Comparison of ENCODE assay signal across 9 mouse cellular contexts in the genomic region with DNA sequence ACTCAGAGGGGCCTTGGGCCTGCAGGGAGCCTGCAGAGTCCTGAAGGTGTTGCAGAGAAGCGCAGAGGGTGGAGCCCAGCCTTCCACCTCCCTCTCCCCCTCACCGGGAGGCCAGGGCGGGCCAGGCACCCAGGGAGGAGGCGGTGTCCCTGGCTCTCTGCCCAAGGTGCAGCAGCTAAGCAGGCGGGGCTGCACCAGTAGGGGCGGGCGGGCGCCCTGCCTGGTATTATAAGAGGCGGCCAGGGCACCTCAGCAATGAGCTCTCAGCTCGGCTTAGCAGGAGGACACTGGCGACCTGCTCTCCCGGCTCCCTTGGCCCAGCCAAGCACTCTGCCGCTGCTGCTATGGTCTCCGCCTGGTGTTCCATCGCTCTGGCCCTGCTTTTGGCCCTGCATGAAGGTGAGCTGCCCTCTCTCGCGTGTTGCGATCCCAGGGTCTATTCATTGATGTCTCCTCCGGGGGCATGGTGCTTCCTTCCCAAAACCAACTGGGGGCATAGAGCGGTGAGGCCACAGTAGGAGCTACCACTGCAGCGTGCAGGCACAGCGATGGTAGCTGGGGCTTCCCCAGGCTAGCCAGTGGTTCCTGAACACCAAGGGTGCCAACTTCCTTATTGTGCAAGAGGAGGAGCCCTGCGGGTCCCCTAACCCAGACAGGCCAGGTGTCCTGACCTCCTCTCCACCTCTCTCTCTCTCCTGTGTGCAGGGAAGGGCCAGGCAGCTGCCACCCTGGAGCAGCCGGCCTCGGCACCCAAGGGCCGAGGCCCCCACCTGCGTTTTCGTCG. TPM values are rescaled to one million over a fixed set of nuclear protein-coding genes. Genes with fewer than 3 reads are reported as not detected.
DNase-seq lines count a peak whose midpoint lies in the region; ATAC-seq and TF ChIP-seq lines count a peak whose summit lies in the region.
"Had no signal": no experiment of that assay in that cellular context is flagged by ENCODE, and none has a peak within 500 bp of the region (broad histone marks: within the 10 kb centered on the region; RNA-seq: fewer than 3 reads in every experiment).

A gene (plus strand): TSS at position 41 of the 784 bp plus-strand sequence.

- no peaks in the 10 kb centered on the region for H3K27me3 ChIP-seq in heart, adult 2 months (ENCODE audit: control insufficient read depth, insufficient read depth, low read length)
- no peaks in the 10 kb centered on the region; the same call in 1 of the 2 replicates for H3K27me3 ChIP-seq in kidney, embryonic 14.5 days (ENCODE audit: control insufficient read depth, insufficient read depth, low read length)
- H3K27me3 ChIP-seq in hindbrain, embryonic 11.5 days (ENCODE audit: control insufficient read depth, insufficient read depth, low read length): peaks cover 6% of the 10 kb centered on the region; the same call in 1 of the 2 replicates

- H3K79me2 ChIP-seq in heart, adult 2 months (replicated peaks; ENCODE audit: control insufficient read depth, insufficient read depth, low read length): no peaks in the 10 kb centered on the region

- peak; percentile 78 for ATAC-seq in kidney, embryonic 14.5 days (ENCODE audit: low FRiP score, low TSS enrichment)
- 0 out of 2 replicates have a peak, but pooled peaks have one; percentile 56 for ATAC-seq in megakaryocyte, adult 5-6 weeks (ENCODE audit: poor library complexity, severe bottlenecking)
- ATAC-seq in hindbrain, embryonic 11.5 days (ENCODE audit: low FRiP score): no peak

- H3K9me3 ChIP-seq in kidney, embryonic 14.5 days (ENCODE audit: control insufficient read depth, low read length): no peaks in the 10 kb centered on the region
- H3K9me3 ChIP-seq in hindbrain, embryonic 11.5 days (ENCODE audit: control insufficient read depth, low read length): no peaks in the 10 kb centered on the region

- TF ChIP-seq POLR2A in heart, adult 2 months (IDR thresholded peaks at IDR 0.05; ENCODE audit: insufficient read depth, low read depth, low read length): peak; percentile 50; the same call in 1 of the 2 replicates

- whole genome bisulfite sequencing in heart, adult 2 months: 38% methylated on average over 29 of the region's 29 CpGs
- WGBS in kidney, embryonic 14.5 days: 38% methylated on average over 29 of the region's 29 CpGs
- 38% methylated on average over 29 of the region's 29 CpGs for WGBS in hindbrain, embryonic 11.5 days

- no peaks in the 10 kb centered on the region for H3K36me3 ChIP-seq in heart, adult 2 months (ENCODE audit: control insufficient read depth, insufficient read depth, low read length)
- H3K36me3 ChIP-seq in kidney, embryonic 14.5 days (ENCODE audit: control insufficient read depth, insufficient read depth, low read length): no peaks in the 10 kb centered on the region
- no peaks in the 10 kb centered on the region for H3K36me3 ChIP-seq in hindbrain, embryonic 11.5 days (ENCODE audit: control insufficient read depth, insufficient read depth, low read length)

- peaks cover 6% of the 10 kb centered on the region for H3K4me1 ChIP-seq in heart, adult 2 months (ENCODE audit: control insufficient read depth, insufficient read depth, low read length)
- peaks cover 8% of the 10 kb centered on the region; the same call in 1 of the 2 replicates for H3K4me1 ChIP-seq in kidney, embryonic 14.5 days (ENCODE audit: control insufficient read depth, insufficient read depth, low read length)
- no peaks in the 10 kb centered on the region for H3K4me1 ChIP-seq in hindbrain, embryonic 11.5 days (replicated peaks; ENCODE audit: control insufficient read depth, insufficient read depth, low read length)

- H3K9ac ChIP-seq in heart, adult 2 months (ENCODE audit: low read depth, low read length): 0 out of 2 replicates have a peak within 1 kb of the TSS, but pooled peaks have one; percentile 16
- H3K9ac ChIP-seq in kidney, embryonic 14.5 days (ENCODE audit: low read depth, low read length): no peak within 1 kb of the TSS
- H3K9ac ChIP-seq in hindbrain, embryonic 11.5 days (ENCODE audit: low read depth, low read length): no peak within 1 kb of the TSS

- intact Hi-C loops in heart, adult 2 months (cut with DNase I): no loop called here

- no peak within 1 kb of the TSS for H3K4me3 ChIP-seq in heart, adult 2 months
- no peak within 1 kb of the TSS for H3K4me3 ChIP-seq in kidney, embryonic 14.5 days (ENCODE audit: low read length)
- no peak within 1 kb of the TSS for H3K4me3 ChIP-seq in hindbrain, embryonic 11.5 days (ENCODE audit: low read depth, low read length)

- 0 out of 2 replicates have a peak, but pooled peaks have one; percentile 12 for TF ChIP-seq CTCF in heart, adult 2 months (IDR thresholded peaks at IDR 0.05)

- no peak within 1 kb of the TSS for H3K27ac ChIP-seq in heart, adult 2 months
- no peak within 1 kb of the TSS for H3K27ac ChIP-seq in kidney, embryonic 14.5 days (ENCODE audit: low read depth, low read length)
- no peak within 1 kb of the TSS for H3K27ac ChIP-seq in hindbrain, embryonic 11.5 days (ENCODE audit: low read depth, low read length)

- peak within 1 kb of the TSS; percentile 10; the same call in 1 of the 2 replicates for H3K4me2 ChIP-seq in kidney, embryonic 14.5 days (replicated peaks; ENCODE audit: low read depth, low read length)
- H3K4me2 ChIP-seq in hindbrain, embryonic 11.5 days (replicated peaks; ENCODE audit: low read depth, low read length): no peak within 1 kb of the TSS

- TF ChIP-seq EP300 in heart, adult 2 months (IDR thresholded peaks at IDR 0.05; ENCODE audit: insufficient read depth, low read depth, low read length): no peak

- DNase-seq in CD4-positive, CD25-positive, alpha-beta regulatory T cell, adult 2 months (ENCODE audit: low read depth, low spot score): peak; percentile 33
- peak; percentile 45 for DNase-seq in NIH3T3 (ENCODE audit: low read depth)
- peak; percentile 78 to 86 for DNase-seq in heart, adult 2 months
- peak; percentile 79 to 82 for DNase-seq in urinary bladder, postnatal 36 days (ENCODE audit: low spot score in 2 of 2)
- DNase-seq in right cerebral cortex, postnatal 14 days: no peak
- no peak for DNase-seq in hindbrain, embryonic 11.5 days (ENCODE audit: low spot score)

RNA-seq across cellular contexts. Expression of the gene that starts here (rescaled TPM):
- total RNA-seq in heart, adult 2 months (2021): not detected
- 0.55 TPM in 1 of 2 replicates, not detected in the other for polyA plus RNA-seq in heart, adult 2 months (2012; rRNA removed)
- polyA plus RNA-seq in kidney, embryonic 14.5 days (2014; fragmentation: Nextera tagmentation; extraction: Ambion mirVana): not detected in 2 replicates
- total RNA-seq in megakaryocyte, adult 5-6 weeks (2015): not detected in 2 replicates
- not detected in 2 replicates for total RNA-seq in megakaryocyte, adult 5-6 weeks (2017)
- not detected in 2 replicates for polyA plus RNA-seq in hindbrain, embryonic 11.5 days (2014; fragmentation: Nextera tagmentation; extraction: Ambion mirVana)
- polyA plus RNA-seq: limb, embryonic 11.5 days had no signal

Comparison
In these comparisons a context has a peak if more than half of its experiments do, and no peak if none do; other contexts are left out.
1. Peak in DNase-seq and H3K9ac ChIP-seq in heart, adult 2 months; RNA of the gene not detected or under 1 TPM.
2. Peak in ATAC-seq and H3K4me2 ChIP-seq in kidney, embryonic 14.5 days; RNA of the gene not detected or under 1 TPM.
3. Peak in ATAC-seq in megakaryocyte, adult 5-6 weeks; RNA of the gene not detected or under 1 TPM.
4. DNase-seq: peak in CD4-positive, CD25-positive, alpha-beta regulatory T cell, adult 2 months (single experiment), NIH3T3 (single experiment) and urinary bladder, postnatal 36 days (2 of 2); none in right cerebral cortex, postnatal 14 days (single experiment) and hindbrain, embryonic 11.5 days (single experiment).